Mouse (Mus musculus) kidney, postnatal 14 days (tissue): ENCODE results near the gene Gm20388.

ENCODE experiments used
- DNase-seq: peaks from one replicate; pipeline ENCODE4 v3.0.0; 2022; ENCODE audit warnings: mixed read lengths

Gene Gm20388

GRCm38 (mm10) chr8:123891271-123891670 lies 3980.6 kb downstream of the Gm20388 start:
- DNase-seq = peak; percentile 55

- DNase-seq = no peak
Observed at GRCm38 (mm10) chr8:123891883-123892585, 3981.4 kb downstream of the Gm20388 start.

GRCm38 (mm10) chr8:123892586-123893155 lies 3982.0 kb downstream of the Gm20388 start:
- no peak for DNase-seq

GRCm38 (mm10) chr8:123893413-123893812 lies 3982.8 kb downstream of the Gm20388 start:
- DNase-seq = no peak

- no peak for DNase-seq
Observed at GRCm38 (mm10) chr8:123894502-123895097, 3984.0 kb downstream of the Gm20388 start, which contains the start of gene Acta1. Gene Acta1 (minus strand): TSS chr8:123894751.

- no peak for DNase-seq
Observed at GRCm38 (mm10) chr8:123895230-123895629, 3984.6 kb downstream of the Gm20388 start.

- no peak for DNase-seq
Observed at GRCm38 (mm10) chr8:123895680-123896365, 3985.2 kb downstream of the Gm20388 start.

- DNase-seq = no peak
Observed at GRCm38 (mm10) chr8:123896366-123896761, 3985.7 kb downstream of the Gm20388 start.

GRCm38 (mm10) chr8:123896774-123897173 lies 3986.1 kb downstream of the Gm20388 start:
- no peak for DNase-seq

- no peak for DNase-seq
Observed at GRCm38 (mm10) chr8:123898576-123898975, 3987.9 kb downstream of the Gm20388 start.

- DNase-seq = peak; percentile 34
Observed at GRCm38 (mm10) chr8:123899366-123899765, 3988.7 kb downstream of the Gm20388 start.

GRCm38 (mm10) chr8:123902653-123903052 lies 3992.0 kb downstream of the Gm20388 start:
- DNase-seq = no peak

- DNase-seq = no peak
Observed at GRCm38 (mm10) chr8:123907604-123908003, 3997.0 kb downstream of the Gm20388 start.

- DNase-seq = no peak
Observed at GRCm38 (mm10) chr8:123912265-123912664, 4001.6 kb downstream of the Gm20388 start.

GRCm38 (mm10) chr8:123914635-123915034 lies 4004.0 kb downstream of the Gm20388 start:
- no peak for DNase-seq

GRCm38 (mm10) chr8:123924719-123925118 lies 4014.1 kb downstream of the Gm20388 start:
- DNase-seq = peak; percentile 86

- no peak for DNase-seq
Observed at GRCm38 (mm10) chr8:123925671-123926070, 4015.0 kb downstream of the Gm20388 start.

- DNase-seq = no peak
Observed at GRCm38 (mm10) chr8:123929026-123929425, 4018.4 kb downstream of the Gm20388 start.

GRCm38 (mm10) chr8:123948942-123949685 lies 4038.5 kb downstream of the Gm20388 start, which contains the start of gene Nup133:
Gene Nup133 (minus strand): TSS chr8:123949265.
- DNase-seq = peak; percentile 100

- no peak for DNase-seq
Observed at GRCm38 (mm10) chr8:123949686-123949986, 4039.0 kb downstream of the Gm20388 start.

- DNase-seq = peak; percentile 75
Observed at GRCm38 (mm10) chr8:123950077-123950802, 4039.6 kb downstream of the Gm20388 start.

GRCm38 (mm10) chr8:123953686-123954085 lies 4043.0 kb downstream of the Gm20388 start:
- DNase-seq = no peak
